ENCODE assay signal across 17 mouse cellular contexts in genomic region chr5:45323500-45323899, GRCm38 (mm10).
DNase-seq lines count a peak whose midpoint lies in the region; ATAC-seq and TF ChIP-seq lines count a peak whose summit lies in the region.
"Had no signal": no experiment of that assay in that cellular context is flagged by ENCODE, and none has a peak within 500 bp of the region (broad histone marks: within the 10 kb centered on the region; RNA-seq: fewer than 3 reads in every experiment).

No protein-coding gene starts in this region.

- no peak for TF ChIP-seq CTCF in MEL (IDR thresholded peaks at IDR 0.05 in 2 of 3, conservative IDR thresholded peaks at IDR 0.05 in 1 of 3; ENCODE audit: control insufficient read depth in 1 of 3, insufficient read depth in 1 of 3, low read depth in 2 of 3, low read length in 3 of 3, poor library complexity in 1 of 3, severe bottlenecking in 1 of 3)

- TF ChIP-seq EP300 in MEL (IDR thresholded peaks at IDR 0.05; ENCODE audit: low read depth in 1 of 2, low read length in 2 of 2): peak in 1 of 2 experiments; percentile 13; a peak in 1 of 4 replicates

- no peak overlapping the region for H3K4me3 ChIP-seq in MEL (ENCODE audit: control insufficient read depth in 1 of 2, insufficient read depth in 1 of 2, low read depth in 2 of 2, low read length in 2 of 2)
- no peak overlapping the region for H3K4me3 ChIP-seq in midbrain, embryonic 10.5 days
- no peak overlapping the region for H3K4me3 ChIP-seq in intestine, embryonic 15.5 days (replicated peaks)
- H3K4me3 ChIP-seq: forebrain, embryonic 12.5 days; heart, embryonic 15.5 days; stomach, embryonic 15.5 days had no signal

- no peaks in the 10 kb centered on the region for H3K9me3 ChIP-seq in MEL (replicated peaks; ENCODE audit: insufficient read depth, low read length)
- H3K9me3 ChIP-seq in midbrain, embryonic 10.5 days (replicated peaks): no peaks in the 10 kb centered on the region
- no peaks in the 10 kb centered on the region for H3K9me3 ChIP-seq in intestine, embryonic 15.5 days
- H3K9me3 ChIP-seq: forebrain, embryonic 12.5 days; heart, embryonic 15.5 days; stomach, embryonic 15.5 days had no signal

- H3K27ac ChIP-seq in MEL (ENCODE audit: control insufficient read depth, low read depth, low read length): no peak overlapping the region
- no peak overlapping the region for H3K27ac ChIP-seq in midbrain, embryonic 10.5 days (replicated peaks)
- no peak overlapping the region for H3K27ac ChIP-seq in intestine, embryonic 15.5 days
- H3K27ac ChIP-seq: forebrain, embryonic 12.5 days; heart, embryonic 15.5 days; stomach, embryonic 15.5 days had no signal

- H3K36me3 ChIP-seq in MEL (ENCODE audit: control insufficient read depth in 1 of 2, insufficient read depth in 2 of 2, low read length in 2 of 2): peaks cover 0 to under 1% of the 10 kb centered on the region in 2 experiments; a peak in 1 of 4 replicates
- H3K36me3 ChIP-seq in midbrain, embryonic 10.5 days: no peaks in the 10 kb centered on the region
- H3K36me3 ChIP-seq in intestine, embryonic 15.5 days: no peaks in the 10 kb centered on the region
- H3K36me3 ChIP-seq: forebrain, embryonic 12.5 days; heart, embryonic 15.5 days; stomach, embryonic 15.5 days had no signal

- TF ChIP-seq RAD21 in MEL (IDR thresholded peaks at IDR 0.05; ENCODE audit: low read depth, low read length): no peak

- no peaks in the 10 kb centered on the region for H3K27me3 ChIP-seq in MEL (ENCODE audit: control insufficient read depth in 1 of 2, insufficient read depth in 2 of 2, low read length in 2 of 2)
- H3K27me3 ChIP-seq in midbrain, embryonic 10.5 days (ENCODE audit: low read depth, poor library complexity, severe bottlenecking): no peaks in the 10 kb centered on the region
- H3K27me3 ChIP-seq in intestine, embryonic 15.5 days (replicated peaks): no peaks in the 10 kb centered on the region
- H3K27me3 ChIP-seq: forebrain, embryonic 12.5 days; heart, embryonic 15.5 days; stomach, embryonic 15.5 days had no signal

- 92% methylated on average over 4 of the region's 4 CpGs for WGBS in midbrain, embryonic 10.5 days
- 72% methylated on average over 4 of the region's 4 CpGs for WGBS in intestine, embryonic 15.5 days

- H3K4me1 ChIP-seq in MEL (ENCODE audit: control insufficient read depth in 1 of 2, insufficient read depth in 2 of 2, low read length in 2 of 2): peaks cover 0 to 4% of the 10 kb centered on the region in 2 experiments; a peak in 1 of 4 replicates
- H3K4me1 ChIP-seq in midbrain, embryonic 10.5 days: no peaks in the 10 kb centered on the region
- no peaks in the 10 kb centered on the region for H3K4me1 ChIP-seq in intestine, embryonic 15.5 days (replicated peaks)
- H3K4me1 ChIP-seq: forebrain, embryonic 12.5 days; heart, embryonic 15.5 days; stomach, embryonic 15.5 days had no signal

- no peak overlapping the region for H3K9ac ChIP-seq in MEL (ENCODE audit: control insufficient read depth, low read depth, low read length, poor library complexity, severe bottlenecking)
- no peak overlapping the region for H3K9ac ChIP-seq in intestine, embryonic 15.5 days
- H3K9ac ChIP-seq: forebrain, embryonic 12.5 days; heart, embryonic 15.5 days; stomach, embryonic 15.5 days had no signal

- DNase-seq in heart, postnatal 4 days: peak; percentile 15
- DNase-seq in heart, adult 8-10 months (ENCODE audit: low spot score): no peak
- DNase-seq in MEL (ENCODE audit: low read depth, low spot score): peak; percentile 40
- DNase-seq in forelimb bud, embryonic 11.5 days (ENCODE audit: low read depth, low spot score): peak; percentile 8
- DNase-seq in kidney, postnatal 4 days: peak; percentile 18 to 42
- no peak for DNase-seq in cerebellum, postnatal 25 days
- no peak for DNase-seq in midbrain, embryonic 10.5 days (ENCODE audit: low spot score)
- DNase-seq: cerebellum, adult 18-20 months; gastrocnemius, postnatal 10 days; right cerebral cortex, postnatal 4 days; thymus, postnatal 36 days had no signal

- no peaks in the 10 kb centered on the region for H3K79me2 ChIP-seq in MEL (ENCODE audit: control insufficient read depth, insufficient read depth, low read length, poor library complexity)

- no peak overlapping the region for H3K4me2 ChIP-seq in intestine, embryonic 15.5 days (replicated peaks)
- H3K4me2 ChIP-seq: forebrain, embryonic 12.5 days; heart, embryonic 15.5 days; stomach, embryonic 15.5 days had no signal

- TF ChIP-seq POLR2A in MEL (IDR thresholded peaks at IDR 0.05; ENCODE audit: control insufficient read depth in 1 of 2, insufficient read depth in 1 of 2, low read depth in 1 of 2, low read length in 2 of 2, poor library complexity in 1 of 2): no peak

- no peak for ATAC-seq in intestine, embryonic 15.5 days
- ATAC-seq: intestine, embryonic 16.5 days; Patski had no signal

TF ChIP-seq in MEL, 35 proteins besides CTCF, POLR2A, EP300 and RAD21:
- no peak for TF ChIP-seq TAL1 (IDR thresholded peaks at IDR 0.05; ENCODE audit: low read length)
- TF ChIP-seq GATA1 (IDR thresholded peaks at IDR 0.05; ENCODE audit: low read depth, low read length): no peak
- TF ChIP-seq ZC3H11A (IDR thresholded peaks at IDR 0.05; ENCODE audit: low read depth, low read length): no peak
- TF ChIP-seq GABPA (IDR thresholded peaks at IDR 0.05; ENCODE audit: low read depth, low read length): no peak
- TF ChIP-seq ZMIZ1 (IDR thresholded peaks at IDR 0.05; ENCODE audit: low read depth, low read length): no peak
- TF ChIP-seq USF2 (IDR thresholded peaks at IDR 0.05; ENCODE audit: borderline replicate concordance in 1 of 2, insufficient read depth in 1 of 2, low read depth in 1 of 2, low read length in 2 of 2): no peak
- TF ChIP-seq CHD2 (IDR thresholded peaks at IDR 0.05; ENCODE audit: low read length): no peak

Comparison
In these comparisons a context has a peak if more than half of its experiments do, and no peak if none do; other contexts are left out.
1. DNase-seq: peak in heart, postnatal 4 days (single experiment), MEL (single experiment), forelimb bud, embryonic 11.5 days (single experiment) and kidney, postnatal 4 days (2 of 2); none in heart, adult 8-10 months (single experiment), cerebellum, postnatal 25 days (0 of 2) and midbrain, embryonic 10.5 days (single experiment).